Mouse (Mus musculus): ENCODE data around the gene Bmp8a. TPM values are rescaled to one million over a fixed set of nuclear protein-coding genes. Genes with fewer than 3 reads are reported as not detected.
"Not testable (repeated sequence)": the region's sequence is repeated elsewhere in the genome, so short reads cannot be mapped to it uniquely, and the experiment has no call there.

Gene Bmp8a
- polyA plus RNA-seq, 1 experiment from 2014 or later: 0.14 TPM

DNA sequence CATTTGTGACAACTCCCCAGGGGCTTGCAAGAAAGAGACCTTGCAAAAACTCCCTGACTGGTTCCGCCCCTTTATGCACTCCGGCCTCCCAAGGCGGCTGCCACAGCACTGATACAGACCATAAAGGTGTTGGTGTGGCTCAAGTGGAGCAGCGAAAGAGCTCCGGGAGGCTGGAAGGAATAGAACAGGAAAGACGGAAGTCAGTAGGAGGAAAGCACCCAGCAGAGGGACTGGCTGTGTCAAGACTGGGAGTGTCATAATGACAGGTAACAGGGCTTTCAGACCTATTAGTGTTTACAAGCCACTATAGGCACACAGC, 378 bp upstream of the Bmp8a start:
- H3K27me3 ChIP-seq (ENCODE audit: poor library complexity, severe bottlenecking): peaks cover 63% of the 10 kb centered on the region
- H3K27ac ChIP-seq: no peak overlapping the region
- DNase-seq (ENCODE audit: extremely low spot score, low spot score): no peak
- no peaks in the 10 kb centered on the region for H3K9me3 ChIP-seq
- 14% methylated on average over 6 of the region's 6 CpGs for WGBS
- H3K4me3 ChIP-seq: peak overlapping the region; percentile 65
- H3K4me1 ChIP-seq: peaks cover 15% of the 10 kb centered on the region
- peaks cover 17% of the 10 kb centered on the region for H3K36me3 ChIP-seq (replicated peaks)

DNA sequence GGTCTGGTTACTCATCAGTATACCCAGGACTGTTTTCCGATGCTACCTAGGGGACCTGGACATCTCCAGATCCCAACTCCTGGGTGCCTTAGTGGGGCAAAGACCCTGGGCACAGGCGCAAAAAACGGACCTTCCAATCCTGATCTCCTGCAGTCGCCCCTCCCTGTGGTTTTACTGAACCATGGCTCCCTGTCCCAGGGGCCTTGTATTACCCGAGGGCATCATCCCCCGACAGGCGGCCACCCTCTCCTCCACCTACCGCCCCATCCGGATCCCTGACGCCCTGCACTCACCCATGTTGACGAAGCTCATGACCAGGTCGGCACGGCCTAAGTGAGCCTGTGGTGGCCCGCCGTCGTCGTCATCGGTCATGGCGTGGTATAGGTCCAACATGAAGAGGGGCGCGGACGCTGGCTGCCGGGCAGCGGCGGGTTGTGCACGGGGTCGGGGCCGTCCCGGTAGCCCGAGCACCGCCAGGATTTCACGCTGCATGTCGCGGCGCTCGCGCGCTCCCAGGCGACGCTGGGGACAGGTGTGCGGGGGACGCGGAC, 886 bp downstream of the Bmp8a start:
- H3K36me3 ChIP-seq (replicated peaks): peaks cover 4% of the 10 kb centered on the region
- no peak for DNase-seq (ENCODE audit: extremely low spot score, low spot score)
- no peak overlapping the region for H3K27ac ChIP-seq
- no peaks in the 10 kb centered on the region for H3K9me3 ChIP-seq
- H3K27me3 ChIP-seq (ENCODE audit: poor library complexity, severe bottlenecking): peaks cover 63% of the 10 kb centered on the region
- H3K4me1 ChIP-seq: peaks cover 15% of the 10 kb centered on the region
- WGBS: 3% methylated on average over 43 of the region's 43 CpGs
- H3K4me3 ChIP-seq: peak overlapping the region; percentile 65

DNA sequence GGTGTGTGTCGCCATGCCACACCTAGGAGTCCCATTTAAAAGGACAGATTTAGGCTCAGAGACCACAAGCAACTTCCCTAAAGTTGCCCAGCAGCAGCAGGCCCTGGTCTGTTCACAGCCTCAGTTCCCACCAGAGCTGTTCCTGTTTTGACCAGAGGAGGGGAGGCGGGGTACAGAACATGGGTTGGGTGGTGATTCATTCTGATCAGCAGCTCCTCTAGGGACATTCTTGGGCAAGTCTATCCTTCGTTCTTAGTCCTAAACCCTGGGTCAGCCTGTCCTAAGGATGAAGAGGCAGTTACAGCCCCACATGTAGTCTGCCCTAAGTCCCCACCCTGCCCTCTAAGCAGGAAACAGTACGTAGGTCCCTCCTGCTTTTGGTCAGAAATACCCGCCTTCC, 2.8 kb downstream of the Bmp8a start:
- Histone ChIP-seq H3K27me3 (ENCODE audit: poor library complexity, severe bottlenecking) (peaks cover 63% of the 10 kb centered on the region), H3K4me1 (peaks cover 15% of the 10 kb centered on the region), H3K9me3 (no peaks in the 10 kb centered on the region), H3K27ac (no peak overlapping the region), H3K36me3 (replicated peaks) (no peaks in the 10 kb centered on the region), H3K4me3 (no peak overlapping the region)
- DNase-seq (ENCODE audit: extremely low spot score, low spot score): no peak
- 78% methylated on average over 5 of the region's 5 CpGs for WGBS

DNA sequence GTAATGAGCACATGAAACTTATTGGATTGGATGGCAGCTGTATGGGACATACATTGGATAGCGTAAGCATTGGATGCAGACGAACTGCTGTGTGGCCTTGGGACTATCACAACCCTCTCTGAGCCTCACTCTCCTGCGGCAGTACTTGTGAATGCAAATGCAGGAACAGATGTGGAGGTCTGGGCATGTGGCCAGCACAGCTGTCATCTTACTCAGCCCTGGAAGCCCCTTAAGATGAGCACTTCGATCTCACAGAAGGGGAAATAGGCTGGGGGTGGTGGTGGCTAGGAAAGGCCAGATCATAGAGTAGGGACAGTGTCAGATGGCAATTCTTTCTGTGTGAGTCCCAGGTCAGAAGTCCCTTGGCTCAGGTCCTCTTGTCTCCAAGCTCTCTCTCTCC, 5.4 kb downstream of the Bmp8a start:
- DNase-seq (ENCODE audit: extremely low spot score, low spot score): no peak
- Histone ChIP-seq H3K27me3 (ENCODE audit: poor library complexity, severe bottlenecking) (peaks cover 38% of the 10 kb centered on the region), H3K4me3 (no peak overlapping the region), H3K27ac (no peak overlapping the region), H3K4me1 (peaks cover 8% of the 10 kb centered on the region), H3K9me3 (no peaks in the 10 kb centered on the region; the same call in 1 of the 2 replicates), H3K36me3 (replicated peaks) (no peaks in the 10 kb centered on the region)
- WGBS: 89% methylated on average over 4 of the region's 4 CpGs

DNA sequence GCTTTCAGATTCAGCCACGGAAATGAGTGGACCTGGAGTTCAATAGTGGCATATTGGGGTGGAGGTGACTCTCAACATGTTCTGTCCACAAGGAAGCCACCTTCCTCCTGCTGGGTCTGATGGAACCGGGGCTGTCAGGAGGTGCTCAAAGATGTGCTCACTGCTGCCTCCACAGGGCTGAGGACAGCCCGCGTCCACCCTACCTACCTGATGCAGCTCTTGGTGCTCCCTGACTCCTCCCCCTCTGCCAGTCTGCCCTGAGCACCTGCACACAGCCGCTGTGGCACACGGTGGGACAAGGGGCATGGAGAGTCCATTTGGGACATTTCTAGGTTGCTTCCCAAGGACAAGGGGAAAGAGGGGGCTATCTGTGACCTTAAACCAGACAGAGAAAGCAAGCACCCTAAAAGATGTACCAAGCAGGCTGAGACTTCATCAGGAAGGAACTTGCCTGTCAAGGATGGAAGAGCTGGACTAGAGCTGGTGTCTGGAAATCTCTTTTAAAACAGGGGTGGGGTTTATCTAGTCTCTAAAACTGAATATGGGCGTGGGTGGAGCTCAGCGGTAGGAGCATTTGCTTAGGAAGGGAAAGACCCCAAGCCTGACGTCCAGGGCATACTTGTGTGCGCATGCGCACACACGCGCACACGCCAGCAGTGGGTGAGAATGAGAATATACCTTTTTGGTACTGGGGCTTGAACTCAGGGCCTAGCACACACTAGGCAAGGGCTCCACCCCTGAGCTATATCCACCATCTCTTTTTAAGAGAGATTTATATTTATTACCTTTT, 7.1 kb downstream of the Bmp8a start:
- H3K27ac ChIP-seq: no peak overlapping the region
- no peaks in the 10 kb centered on the region; the same call in 1 of the 2 replicates for H3K9me3 ChIP-seq
- no peaks in the 10 kb centered on the region for H3K4me1 ChIP-seq
- H3K4me3 ChIP-seq: no peak overlapping the region
- no peaks in the 10 kb centered on the region for H3K36me3 ChIP-seq (replicated peaks)
- H3K27me3 ChIP-seq (ENCODE audit: poor library complexity, severe bottlenecking): peaks cover 21% of the 10 kb centered on the region
- DNase-seq (ENCODE audit: extremely low spot score, low spot score): no peak
- WGBS: 64% methylated on average over 14 of the region's 14 CpGs

DNA sequence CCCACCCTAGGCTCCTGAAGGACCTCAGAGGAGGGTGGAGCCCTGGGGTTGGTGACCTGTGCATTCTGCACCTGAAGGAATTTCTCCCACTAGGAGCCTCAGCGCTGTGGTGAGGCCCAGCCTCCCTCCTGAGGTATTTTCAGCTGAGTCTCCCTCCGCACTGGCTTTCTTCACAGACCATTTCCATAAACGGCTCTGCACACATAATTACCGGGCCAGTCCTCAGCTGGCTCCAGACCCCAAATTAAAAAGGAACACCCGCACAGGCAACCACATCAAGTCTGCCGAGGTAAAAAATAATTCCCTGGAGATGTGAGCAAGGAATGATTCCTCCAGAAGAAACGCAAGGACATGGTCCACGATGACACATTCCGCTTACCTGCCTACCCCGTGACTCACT, 7.8 kb downstream of the Bmp8a start:
- not testable (repeated sequence) for H3K36me3 ChIP-seq (replicated peaks); H3K4me3 ChIP-seq; H3K27ac ChIP-seq; H3K4me1 ChIP-seq; H3K9me3 ChIP-seq; DNase-seq (ENCODE audit: extremely low spot score, low spot score)
- H3K27me3 ChIP-seq (ENCODE audit: poor library complexity, severe bottlenecking): peaks cover 13% of the 10 kb centered on the region
- WGBS: 84% methylated on average over 10 of the region's 10 CpGs

DNA sequence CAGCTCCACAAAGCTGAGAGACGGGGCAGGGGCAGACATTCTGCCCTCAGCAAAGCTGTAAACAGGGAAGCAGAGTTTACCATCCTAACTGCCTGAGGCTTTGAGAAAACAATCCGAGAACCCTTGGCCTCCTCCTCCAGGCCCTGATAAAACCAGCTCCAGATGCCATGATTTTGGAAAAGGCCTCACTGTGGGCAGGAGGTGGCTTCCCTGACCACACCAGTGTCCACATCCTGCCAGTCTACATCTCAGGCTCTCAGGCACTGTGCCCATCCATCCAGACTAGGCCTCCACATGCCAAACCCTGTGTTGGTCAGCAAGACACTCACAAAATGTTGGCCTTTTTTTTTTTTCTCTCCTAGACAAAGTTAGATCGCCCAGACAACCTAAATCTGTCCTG, 8.9 kb downstream of the Bmp8a start:
- Histone ChIP-seq H3K27me3 (ENCODE audit: poor library complexity, severe bottlenecking) (0 out of 2 replicates have a peak, but pooled peaks cover 5% of the 10 kb centered on the region), H3K4me1 (no peaks in the 10 kb centered on the region), H3K9me3 (no peaks in the 10 kb centered on the region; the same call in 1 of the 2 replicates), H3K27ac (no peak overlapping the region), H3K36me3 (replicated peaks) (no peaks in the 10 kb centered on the region), H3K4me3 (no peak overlapping the region)
- DNase-seq (ENCODE audit: extremely low spot score, low spot score): no peak
- WGBS: 66% methylated on average over 3 of the region's 3 CpGs

DNA sequence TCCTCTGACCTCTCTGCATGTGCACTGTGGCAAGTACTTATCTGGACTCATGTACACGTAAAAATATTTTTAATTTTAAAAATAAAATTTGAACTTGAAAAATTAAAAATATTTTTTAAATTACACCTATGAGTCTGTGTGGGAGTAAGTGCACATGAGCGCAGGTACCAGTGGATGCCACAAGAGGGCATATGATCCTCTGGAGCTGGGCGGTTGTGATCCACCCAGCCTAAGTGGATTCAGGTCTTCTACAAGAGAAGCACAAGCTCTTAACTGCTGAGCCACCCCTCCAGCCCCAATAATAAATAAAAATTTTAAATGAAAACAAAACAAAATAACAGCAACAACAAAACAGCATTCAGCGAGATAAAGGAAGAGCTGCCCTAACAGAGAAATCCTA, 9.9 kb downstream of the Bmp8a start:
- Histone ChIP-seq H3K27ac (no peak overlapping the region), H3K9me3 (no peaks in the 10 kb centered on the region; the same call in 1 of the 2 replicates), H3K36me3 (replicated peaks) (no peaks in the 10 kb centered on the region), H3K4me3 (no peak overlapping the region), H3K27me3 (ENCODE audit: poor library complexity, severe bottlenecking) (no peaks in the 10 kb centered on the region), H3K4me1 (no peaks in the 10 kb centered on the region)
- DNase-seq (ENCODE audit: extremely low spot score, low spot score): no peak
- 94% methylated on average over 4 of the region's 4 CpGs for WGBS

DNA sequence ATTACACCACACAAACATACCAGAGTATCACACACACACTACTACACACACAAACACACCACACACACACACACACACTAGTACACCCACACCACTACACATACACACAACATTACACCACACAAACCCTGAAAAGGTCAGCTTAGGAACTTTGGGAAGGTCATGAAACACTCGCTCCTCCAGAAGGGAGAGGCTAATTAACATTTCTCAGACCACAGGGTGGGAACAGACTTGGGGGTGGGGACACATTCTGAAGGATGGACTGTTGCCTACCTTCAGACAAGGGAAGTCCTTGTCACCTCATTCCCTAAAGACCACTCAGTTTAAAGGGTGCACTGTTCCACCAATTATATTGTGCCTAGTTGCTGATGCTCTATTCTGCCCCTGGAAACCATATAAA, 11.1 kb downstream of the Bmp8a start:
- H3K4me1 ChIP-seq; H3K36me3 ChIP-seq (replicated peaks); H3K4me3 ChIP-seq; DNase-seq (ENCODE audit: extremely low spot score, low spot score); H3K27me3 ChIP-seq (ENCODE audit: poor library complexity, severe bottlenecking); H3K27ac ChIP-seq; H3K9me3 ChIP-seq: not testable (repeated sequence)
- 76% methylated on average over 1 of the region's 1 CpGs for WGBS

DNA sequence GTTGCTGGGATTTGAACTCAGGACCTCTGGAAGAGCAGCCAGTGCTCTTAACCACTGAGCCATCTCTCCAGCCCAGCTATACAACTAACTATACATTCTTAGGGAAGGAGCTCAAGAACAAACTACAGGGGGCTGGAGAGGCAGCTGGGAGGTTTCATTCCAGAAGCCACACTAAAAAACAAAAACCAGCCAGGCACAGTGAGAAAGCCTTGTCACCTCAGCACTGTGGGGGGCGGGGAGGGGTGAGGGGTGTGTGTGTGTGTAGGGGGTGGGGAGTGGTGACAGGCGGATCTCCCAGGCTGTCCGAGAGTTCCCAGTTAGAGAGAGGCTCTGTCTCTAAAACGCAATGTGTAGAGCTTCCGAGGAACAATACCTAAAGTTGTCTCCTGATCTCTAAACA, 11.7 kb downstream of the Bmp8a start:
- DNase-seq (ENCODE audit: extremely low spot score, low spot score): no peak
- Histone ChIP-seq H3K4me1 (no peaks in the 10 kb centered on the region), H3K9me3 (no peaks in the 10 kb centered on the region; the same call in 1 of the 2 replicates), H3K36me3 (replicated peaks) (no peaks in the 10 kb centered on the region), H3K4me3 (no peak overlapping the region), H3K27me3 (ENCODE audit: poor library complexity, severe bottlenecking) (0 out of 2 replicates have a peak, but pooled peaks cover 7% of the 10 kb centered on the region), H3K27ac (no peak overlapping the region)
- 73% methylated on average over 5 of the region's 5 CpGs for WGBS

DNA sequence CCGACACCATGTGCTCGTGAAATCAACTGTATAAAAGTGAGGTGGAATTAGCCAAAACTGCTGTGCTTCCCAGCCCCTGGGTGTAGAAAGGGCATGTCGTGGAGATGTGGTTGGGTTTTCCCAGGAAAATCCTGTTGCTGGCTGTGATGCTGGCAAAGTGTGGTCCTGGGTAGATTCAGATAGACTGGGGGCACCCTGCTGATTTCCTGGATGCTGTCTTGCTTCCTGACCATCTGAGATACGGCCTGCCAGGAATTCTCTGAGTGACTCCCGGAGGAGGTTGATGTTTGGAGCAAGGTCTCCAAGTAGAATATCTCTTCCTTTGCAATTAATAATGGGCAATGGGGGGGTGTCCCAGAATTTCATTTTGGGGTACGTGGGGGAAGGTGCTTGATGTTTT, 14.1 kb downstream of the Bmp8a start:
- Histone ChIP-seq H3K27me3 (ENCODE audit: poor library complexity, severe bottlenecking) (peaks cover 22% of the 10 kb centered on the region), H3K36me3 (replicated peaks) (no peaks in the 10 kb centered on the region), H3K27ac (no peak overlapping the region), H3K4me3 (no peak overlapping the region), H3K9me3 (no peaks in the 10 kb centered on the region; the same call in 1 of the 2 replicates), H3K4me1 (no peaks in the 10 kb centered on the region)
- no peak for DNase-seq (ENCODE audit: extremely low spot score, low spot score)
- WGBS: 74% methylated on average over 6 of the region's 6 CpGs

DNA sequence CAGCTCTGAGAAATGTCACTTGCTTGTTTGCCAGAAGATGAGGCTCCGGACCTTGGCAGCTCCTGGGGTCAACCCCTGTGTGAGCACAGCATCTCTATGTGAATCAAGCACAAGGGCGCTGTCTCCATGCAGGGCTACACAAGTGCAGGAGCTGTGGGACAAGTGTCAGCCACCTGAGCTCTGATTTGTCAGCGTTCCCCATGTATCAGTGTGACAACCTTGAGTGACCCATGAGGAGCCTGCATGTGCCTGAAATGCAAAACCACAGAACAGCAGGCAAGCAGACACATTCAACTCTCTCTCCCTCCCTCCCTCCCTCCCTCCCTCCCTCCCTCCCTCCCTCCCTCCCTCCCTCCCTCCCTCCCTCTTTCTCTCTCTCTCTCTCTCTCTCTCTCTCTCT, 15.4 kb downstream of the Bmp8a start:
- H3K4me3 ChIP-seq: no peak overlapping the region
- H3K36me3 ChIP-seq (replicated peaks): no peaks in the 10 kb centered on the region
- H3K27ac ChIP-seq: no peak overlapping the region
- no peak for DNase-seq (ENCODE audit: extremely low spot score, low spot score)
- 65% methylated on average over 3 of the region's 3 CpGs for WGBS
- peaks cover 35% of the 10 kb centered on the region for H3K27me3 ChIP-seq (ENCODE audit: poor library complexity, severe bottlenecking)
- H3K9me3 ChIP-seq: no peaks in the 10 kb centered on the region; the same call in 1 of the 2 replicates
- H3K4me1 ChIP-seq: peaks cover 10% of the 10 kb centered on the region

DNA sequence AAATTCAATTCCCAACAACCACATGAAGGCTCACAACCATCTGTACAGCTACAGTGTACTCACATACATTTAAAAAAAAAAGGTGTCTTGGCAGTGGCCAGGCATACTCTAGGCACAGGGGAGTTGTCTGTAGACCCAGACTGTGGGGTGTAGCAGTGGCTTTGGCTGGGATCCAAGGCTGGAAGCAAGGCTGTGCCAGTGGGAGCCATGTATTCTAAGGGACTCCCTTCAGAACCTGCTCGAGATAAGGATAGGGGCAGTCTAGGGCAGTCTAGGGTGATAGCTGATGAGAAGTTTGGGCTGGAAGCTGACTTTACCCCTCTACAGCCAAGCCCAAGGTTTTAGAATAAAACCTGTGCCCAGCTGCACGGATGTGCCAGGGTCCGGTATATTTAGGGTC, 17.0 kb downstream of the Bmp8a start:
- no peak for DNase-seq (ENCODE audit: extremely low spot score, low spot score)
- Histone ChIP-seq H3K27ac (no peak overlapping the region), H3K27me3 (ENCODE audit: poor library complexity, severe bottlenecking) (peaks cover 47% of the 10 kb centered on the region), H3K4me1 (peaks cover 11% of the 10 kb centered on the region), H3K9me3 (no peaks in the 10 kb centered on the region), H3K36me3 (replicated peaks) (no peaks in the 10 kb centered on the region), H3K4me3 (no peak overlapping the region)
- WGBS: 89% methylated on average over 3 of the region's 3 CpGs

Measured in forebrain, embryonic 10.5 days (tissue).